Mouse (Mus musculus): ENCODE measurements around the gene Lrfn3. TPM values are rescaled to one million over a fixed set of nuclear protein-coding genes. Genes with fewer than 3 reads are reported as not detected.

The Lrfn3 gene
- polyA plus RNA-seq, 1 experiment = 0.20 TPM

DNA sequence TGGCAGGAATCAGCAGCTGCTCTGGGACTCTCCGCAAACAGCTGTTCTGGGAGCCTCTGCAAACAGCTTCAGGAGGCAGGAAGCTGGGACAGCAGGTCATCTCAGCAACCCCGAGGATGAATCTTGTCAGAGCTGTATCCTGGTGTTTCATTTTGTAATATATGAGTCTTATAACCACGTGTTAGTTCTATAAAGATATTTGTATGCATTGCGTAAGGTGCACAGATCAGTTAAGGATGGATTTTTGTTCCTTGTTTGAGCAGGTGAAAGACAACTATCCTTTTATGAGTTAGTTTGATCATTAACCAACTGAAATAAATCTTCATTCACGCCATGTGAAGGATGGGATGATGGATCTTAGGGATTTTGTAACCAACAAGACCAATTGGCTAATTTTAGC, 17.5 kb upstream of the Lrfn3 start:
- H3K79me2 ChIP-seq (ENCODE audit: control insufficient read depth, insufficient read depth) = no peaks in the 10 kb centered on the region
- no peak overlapping the region for H3ac ChIP-seq (ENCODE audit: control insufficient read depth, insufficient read length, low read depth)
- H3K36me3 ChIP-seq (ENCODE audit: control insufficient read depth, insufficient read depth) = no peaks in the 10 kb centered on the region
- no peaks in the 10 kb centered on the region for H3K79me3 ChIP-seq (ENCODE audit: low read depth)
- TF ChIP-seq CEBPB (IDR thresholded peaks at IDR 0.05; ENCODE audit: low read depth) (no peak), MAX (IDR thresholded peaks at IDR 0.05) (no peak), USF1 (IDR thresholded peaks at IDR 0.05; ENCODE audit: low read depth) (no peak), MYOG (IDR thresholded peaks at IDR 0.05; ENCODE audit: control insufficient read depth, extremely low read depth, insufficient read length) (no peak), CTCF (IDR thresholded peaks at IDR 0.05; ENCODE audit: control insufficient read depth, insufficient read depth, insufficient read length) (no peak), MYOD1 (IDR thresholded peaks at IDR 0.05; ENCODE audit: control insufficient read depth, insufficient read length, low read depth) (no peak)
- H3K27me3 ChIP-seq (ENCODE audit: control insufficient read depth, insufficient read depth, insufficient read length) = peaks cover 8% of the 10 kb centered on the region
- no peak overlapping the region for H3K4me3 ChIP-seq (ENCODE audit: insufficient read depth, poor library complexity, severe bottlenecking)

DNA sequence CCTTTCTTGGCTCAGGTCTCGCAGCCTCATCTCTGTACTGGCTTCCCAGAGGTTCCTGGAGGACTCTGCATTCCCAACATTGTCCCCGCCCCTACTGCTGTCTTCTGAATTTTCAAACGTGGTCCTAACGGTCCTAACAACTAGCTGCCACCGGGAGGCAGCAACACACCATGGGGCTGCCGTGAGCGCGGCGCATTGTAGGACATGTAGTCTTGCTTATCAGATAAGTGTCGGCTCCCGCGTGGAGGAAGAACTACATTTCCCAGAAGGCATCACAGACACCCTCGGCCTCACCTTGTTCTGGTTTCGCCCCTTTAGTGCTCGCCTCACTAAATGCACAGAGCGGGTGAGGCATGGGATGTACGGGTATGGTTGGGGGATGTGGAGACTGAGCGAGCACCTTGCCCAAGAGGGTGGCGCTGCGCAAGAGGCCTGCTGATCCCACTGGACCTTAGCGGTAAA, 11.0 kb upstream of the Lrfn3 start:
- Histone ChIP-seq H3K79me2 (ENCODE audit: control insufficient read depth, insufficient read depth) (no peaks in the 10 kb centered on the region), H3K79me3 (ENCODE audit: low read depth) (no peaks in the 10 kb centered on the region), H3K27me3 (ENCODE audit: control insufficient read depth, insufficient read depth, insufficient read length) (peaks cover 8% of the 10 kb centered on the region), H3K4me3 (ENCODE audit: insufficient read depth, poor library complexity, severe bottlenecking) (no peak overlapping the region), H3ac (ENCODE audit: control insufficient read depth, insufficient read length, low read depth) (peak overlapping the region; percentile 73), H3K36me3 (ENCODE audit: control insufficient read depth, insufficient read depth) (no peaks in the 10 kb centered on the region)
- TF ChIP-seq MYOD1 (IDR thresholded peaks at IDR 0.05; ENCODE audit: control insufficient read depth, insufficient read length, low read depth) = no peak
- no peak for TF ChIP-seq MYOG (IDR thresholded peaks at IDR 0.05; ENCODE audit: control insufficient read depth, extremely low read depth, insufficient read length)
- peak; percentile 12 for TF ChIP-seq MAX (IDR thresholded peaks at IDR 0.05)
- no peak for TF ChIP-seq CEBPB (IDR thresholded peaks at IDR 0.05; ENCODE audit: low read depth)
- TF ChIP-seq FOSL1 (IDR thresholded peaks at IDR 0.05; ENCODE audit: insufficient read depth, low read length, poor library complexity, severe bottlenecking) = no peak
- no peak for TF ChIP-seq USF1 (IDR thresholded peaks at IDR 0.05; ENCODE audit: low read depth)
- peak; percentile 91 for TF ChIP-seq CTCF (IDR thresholded peaks at IDR 0.05; ENCODE audit: control insufficient read depth, insufficient read depth, insufficient read length)

DNA sequence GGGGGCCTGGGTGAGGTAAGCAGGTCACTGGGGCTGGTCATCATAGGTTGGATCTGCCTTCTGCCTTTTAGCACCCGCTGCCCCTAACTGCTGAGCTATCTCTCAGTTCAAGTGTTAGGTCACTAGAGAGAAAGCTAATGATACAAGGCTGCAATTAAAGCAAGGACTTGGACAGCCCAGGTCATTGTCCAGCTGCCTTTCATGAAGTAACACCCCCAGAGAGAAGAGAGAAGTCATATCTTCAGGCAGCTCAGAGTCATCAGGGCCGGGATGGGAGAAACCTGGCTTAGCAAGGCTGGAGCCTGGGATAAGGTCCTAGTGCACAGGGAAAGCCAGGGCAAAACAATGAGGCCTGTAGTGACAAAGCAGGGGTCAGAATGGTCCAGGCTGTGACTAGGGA, 4.9 kb upstream of the Lrfn3 start:
- Histone ChIP-seq H3K4me3 (ENCODE audit: insufficient read depth, poor library complexity, severe bottlenecking) (no peak overlapping the region), H3K79me2 (ENCODE audit: control insufficient read depth, insufficient read depth) (no peaks in the 10 kb centered on the region), H3K36me3 (ENCODE audit: control insufficient read depth, insufficient read depth) (no peaks in the 10 kb centered on the region), H3K79me3 (ENCODE audit: low read depth) (no peaks in the 10 kb centered on the region), H3ac (ENCODE audit: control insufficient read depth, insufficient read length, low read depth) (no peak overlapping the region), H3K27me3 (ENCODE audit: control insufficient read depth, insufficient read depth, insufficient read length) (peaks cover 35% of the 10 kb centered on the region)
- TF ChIP-seq CEBPB (IDR thresholded peaks at IDR 0.05; ENCODE audit: low read depth) = no peak
- TF ChIP-seq CTCF (IDR thresholded peaks at IDR 0.05; ENCODE audit: control insufficient read depth, insufficient read depth, insufficient read length) = no peak
- TF ChIP-seq MAX (IDR thresholded peaks at IDR 0.05) = no peak
- TF ChIP-seq USF1 (IDR thresholded peaks at IDR 0.05; ENCODE audit: low read depth) = no peak
- TF ChIP-seq MYOG (IDR thresholded peaks at IDR 0.05; ENCODE audit: control insufficient read depth, extremely low read depth, insufficient read length) = no peak
- no peak for TF ChIP-seq MYOD1 (IDR thresholded peaks at IDR 0.05; ENCODE audit: control insufficient read depth, insufficient read length, low read depth)
- TF ChIP-seq FOSL1 (IDR thresholded peaks at IDR 0.05; ENCODE audit: insufficient read depth, low read length, poor library complexity, severe bottlenecking) = no peak

DNA sequence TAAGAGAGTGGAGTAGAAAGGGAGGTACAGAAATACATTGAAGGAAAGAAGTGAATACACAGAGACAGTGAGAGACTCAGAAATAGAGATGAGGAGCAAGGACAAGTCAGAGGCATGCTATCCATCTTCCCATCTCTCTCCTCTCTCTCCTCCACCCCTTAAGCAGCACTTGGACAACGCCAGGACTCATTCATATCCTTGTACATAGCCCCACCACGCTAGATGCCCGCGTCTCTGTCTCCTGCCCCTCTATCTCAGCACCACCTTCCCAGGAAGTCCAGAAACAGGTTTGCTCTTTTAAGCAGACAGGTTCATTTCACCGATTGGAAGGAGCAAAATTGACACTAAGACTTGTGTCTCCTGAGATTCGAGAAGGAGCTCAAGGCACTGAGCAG, 769 bp upstream of the Lrfn3 start:
- Histone ChIP-seq H3K4me3 (ENCODE audit: insufficient read depth, poor library complexity, severe bottlenecking) (no peak overlapping the region), H3K36me3 (ENCODE audit: control insufficient read depth, insufficient read depth) (no peaks in the 10 kb centered on the region), H3K79me3 (ENCODE audit: low read depth) (no peaks in the 10 kb centered on the region), H3K27me3 (ENCODE audit: control insufficient read depth, insufficient read depth, insufficient read length) (peaks cover 52% of the 10 kb centered on the region), H3K79me2 (ENCODE audit: control insufficient read depth, insufficient read depth) (no peaks in the 10 kb centered on the region), H3ac (ENCODE audit: control insufficient read depth, insufficient read length, low read depth) (no peak overlapping the region)
- TF ChIP-seq CTCF (IDR thresholded peaks at IDR 0.05; ENCODE audit: control insufficient read depth, insufficient read depth, insufficient read length) = no peak
- no peak for TF ChIP-seq FOSL1 (IDR thresholded peaks at IDR 0.05; ENCODE audit: insufficient read depth, low read length, poor library complexity, severe bottlenecking)
- TF ChIP-seq CEBPB (IDR thresholded peaks at IDR 0.05; ENCODE audit: low read depth) = no peak
- no peak for TF ChIP-seq MAX (IDR thresholded peaks at IDR 0.05)
- no peak for TF ChIP-seq MYOG (IDR thresholded peaks at IDR 0.05; ENCODE audit: control insufficient read depth, extremely low read depth, insufficient read length)
- TF ChIP-seq MYOD1 (IDR thresholded peaks at IDR 0.05; ENCODE audit: control insufficient read depth, insufficient read length, low read depth) = no peak
- TF ChIP-seq USF1 (IDR thresholded peaks at IDR 0.05; ENCODE audit: low read depth) = no peak

DNA sequence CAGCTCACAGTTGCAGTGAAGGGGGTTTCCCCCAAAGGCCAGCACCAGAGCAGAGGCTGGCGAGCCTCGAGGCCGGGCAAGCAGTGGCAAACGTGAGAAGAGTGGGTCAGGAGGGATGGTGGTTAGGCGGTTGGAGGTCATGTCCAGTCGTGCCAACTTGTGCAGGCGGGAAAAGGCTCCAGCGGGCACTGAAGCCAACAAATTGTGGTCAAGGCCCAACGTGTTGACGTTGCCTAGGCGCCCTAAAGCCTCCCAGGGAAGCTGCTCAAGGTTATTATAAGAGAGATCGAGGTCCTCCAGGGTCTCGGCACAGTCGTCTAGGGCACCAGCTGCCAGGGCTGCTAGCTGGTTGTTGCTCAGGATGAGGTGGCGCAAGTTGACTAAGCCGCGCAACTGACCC, 2.5 kb downstream of the Lrfn3 start:
- H3K79me3 ChIP-seq (ENCODE audit: low read depth) = no peaks in the 10 kb centered on the region
- H3K36me3 ChIP-seq (ENCODE audit: control insufficient read depth, insufficient read depth) = no peaks in the 10 kb centered on the region
- H3ac ChIP-seq (ENCODE audit: control insufficient read depth, insufficient read length, low read depth) = no peak overlapping the region
- no peak overlapping the region for H3K4me3 ChIP-seq (ENCODE audit: insufficient read depth, poor library complexity, severe bottlenecking)
- no peaks in the 10 kb centered on the region for H3K79me2 ChIP-seq (ENCODE audit: control insufficient read depth, insufficient read depth)
- TF ChIP-seq CTCF (IDR thresholded peaks at IDR 0.05; ENCODE audit: control insufficient read depth, insufficient read depth, insufficient read length) = no peak
- H3K27me3 ChIP-seq (ENCODE audit: control insufficient read depth, insufficient read depth, insufficient read length) = peaks cover 61% of the 10 kb centered on the region

DNA sequence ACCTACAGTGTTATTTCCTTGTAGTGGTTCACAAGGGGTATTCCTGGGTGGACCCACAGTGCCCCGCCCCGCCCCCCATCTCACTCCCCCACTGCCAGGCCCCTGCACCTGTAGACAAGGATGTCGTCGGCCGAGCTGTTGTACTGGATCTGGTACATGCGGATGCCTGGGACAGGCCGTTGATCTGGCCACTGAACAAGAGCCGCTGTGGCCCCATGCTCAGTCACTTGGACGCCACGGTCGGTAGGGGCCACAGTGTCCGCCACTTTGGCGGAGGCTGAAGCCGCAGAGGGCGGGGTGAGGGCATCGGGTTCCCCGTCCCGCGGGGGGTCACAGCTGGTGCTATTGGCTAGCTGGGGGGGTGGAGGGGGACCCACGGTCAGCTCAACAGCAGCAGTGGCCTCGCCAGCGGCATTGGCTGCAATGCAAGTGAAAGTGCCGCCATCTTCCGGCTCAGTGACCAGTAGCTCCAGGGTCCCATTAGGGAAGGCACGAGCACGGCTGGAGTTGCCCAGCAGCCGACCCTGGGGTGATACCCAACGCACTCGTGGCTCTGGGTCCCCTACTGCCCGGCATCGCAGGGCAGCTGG, 3.2 kb downstream of the Lrfn3 start:
- H3K79me3 ChIP-seq (ENCODE audit: low read depth) = no peaks in the 10 kb centered on the region

More for the DNA sequence above, 3.2 kb downstream of the Lrfn3 start:
- TF ChIP-seq CTCF (IDR thresholded peaks at IDR 0.05; ENCODE audit: control insufficient read depth, insufficient read depth, insufficient read length) (no peak), USF1 (IDR thresholded peaks at IDR 0.05; ENCODE audit: low read depth) (no peak), FOSL1 (IDR thresholded peaks at IDR 0.05; ENCODE audit: insufficient read depth, low read length, poor library complexity, severe bottlenecking) (no peak), MAX (IDR thresholded peaks at IDR 0.05) (no peak), MYOG (IDR thresholded peaks at IDR 0.05; ENCODE audit: control insufficient read depth, extremely low read depth, insufficient read length) (no peak), MYOD1 (IDR thresholded peaks at IDR 0.05; ENCODE audit: control insufficient read depth, insufficient read length, low read depth) (no peak), CEBPB (IDR thresholded peaks at IDR 0.05; ENCODE audit: low read depth) (no peak)
- no peak overlapping the region for H3K4me3 ChIP-seq (ENCODE audit: insufficient read depth, poor library complexity, severe bottlenecking)
- H3ac ChIP-seq (ENCODE audit: control insufficient read depth, insufficient read length, low read depth) = no peak overlapping the region
- no peaks in the 10 kb centered on the region for H3K79me2 ChIP-seq (ENCODE audit: control insufficient read depth, insufficient read depth)
- H3K27me3 ChIP-seq (ENCODE audit: control insufficient read depth, insufficient read depth, insufficient read length) = peaks cover 56% of the 10 kb centered on the region
- H3K36me3 ChIP-seq (ENCODE audit: control insufficient read depth, insufficient read depth) = no peaks in the 10 kb centered on the region
